Mouse (Mus musculus) liver, postnatal 0 days (tissue): ENCODE measurements around the gene Itln1. TPM values are rescaled to one million over a fixed set of nuclear protein-coding genes. Genes with fewer than 3 reads are reported as not detected.

Source experiments
- ATAC-seq: fragments of 200-750 bp; cut with Nextera tagmentation; 2 replicates; pipeline ENCODE4 v1.8.0; 2017; ENCODE audit warnings: mild to moderate bottlenecking, moderate library complexity
- DNase-seq: peaks from one replicate; pipeline ENCODE4 v3.0.0-alpha.2; 2016
- H3K27ac ChIP-seq: fragments of 300-500 bp; sonication (generic); 2 replicates; pipeline ENCODE4 v1.5.1; 2014; ENCODE audit warnings: antibody characterized with exemption, moderate library complexity, mild to moderate bottlenecking, low read depth
- H3K27me3 ChIP-seq: fragments of 300-500 bp; sonication (generic); 2 replicates; pipeline ENCODE4 v1.6.1; 2014; ENCODE audit warnings: low read length, control low read depth, mixed read lengths; ENCODE audit not compliant: insufficient read depth
- H3K36me3 ChIP-seq: fragments of 300-500 bp; sonication (generic); replicated peaks from 2 replicates; pipeline ENCODE4 v1.6.1; 2014; ENCODE audit warnings: mild to moderate bottlenecking, control low read depth, low read length, moderate library complexity, mixed read lengths; ENCODE audit not compliant: insufficient read depth
- H3K4me1 ChIP-seq: fragments of 300-500 bp; sonication (generic); 2 replicates; pipeline ENCODE4 v1.6.1; 2014; ENCODE audit warnings: antibody characterized with exemption, mild to moderate bottlenecking, control low read depth; ENCODE audit not compliant: insufficient read depth
- H3K4me2 ChIP-seq: fragments of 300-500 bp; sonication (generic); 2 replicates; pipeline ENCODE4 v1.6.1; 2014; ENCODE audit warnings: low read depth, mild to moderate bottlenecking, low read length, moderate library complexity, mixed read lengths
- H3K4me3 ChIP-seq: fragments of 300-500 bp; sonication (generic); 2 replicates; pipeline ENCODE4 v1.5.1; 2014; ENCODE audit warnings: low read depth, low read length
- H3K9ac ChIP-seq: fragments of 300-500 bp; sonication (generic); replicated peaks from 2 replicates; pipeline ENCODE4 v1.6.1; 2014; ENCODE audit warnings: mild to moderate bottlenecking, moderate library complexity
- H3K9me3 ChIP-seq: fragments of 300-500 bp; sonication (generic); 2 replicates; pipeline ENCODE4 v1.6.1; 2016; ENCODE audit warnings: mild to moderate bottlenecking, control low read depth, low read length, mixed read lengths
- CTCF ChIP-seq: sonication (generic); IDR thresholded peaks from 2 replicates; pipeline ENCODE4 v1.5.1; 2016; ENCODE audit warnings: antibody characterized with exemption, low read depth
- EP300 ChIP-seq: IDR thresholded peaks from 2 replicates; pipeline ENCODE4 v1.6.1; 2016; ENCODE audit warnings: antibody characterized with exemption, low read depth, mild to moderate bottlenecking
- WGBS: fragments of 180-500 bp; shearing (Covaris S2); extraction: QIAGEN DNeasy Blood & Tissue Kit; methylation state at CpG from one replicate; pipeline ENCODE4 v1.1.7; 2014; ENCODE audit not compliant: insufficient replicate concordance; 5-methylcytosine and 5-hydroxymethylcytosine counted together
- polyA plus RNA-seq: library from polyadenylated mRNA; unstranded; fragments of >200 nt; fragmentation: Nextera tagmentation; extraction: Ambion mirVana; gene quantifications from 2 replicates; pipeline ENCODE4 v1.2.1, GENCODE M21; 2015

The Itln1 gene
- polyA plus RNA-seq = not detected in 2 replicates

GRCm38 (mm10) chr1:171535194-171535593 lies at the start of gene Itln1:
Gene Itln1, minus strand, starts transcription at chr1:171535294.
- Histone ChIP-seq H3K27me3 (no peaks in the 10 kb centered on the region), H3K4me2 (no peak within 1 kb of the TSS), H3K36me3 (no peaks in the 10 kb centered on the region), H3K27ac (no peak within 1 kb of the TSS), H3K4me3 (no peak within 1 kb of the TSS), H3K4me1 (no peaks in the 10 kb centered on the region), H3K9me3 (no peaks in the 10 kb centered on the region), H3K9ac (no peak within 1 kb of the TSS)
- 68% methylated on average over 1 of the region's 1 CpGs for WGBS
- ATAC-seq = no peak
- DNase-seq = no peak
- TF ChIP-seq EP300 (no peak), CTCF (no peak)

- Histone ChIP-seq H3K9ac (no peak overlapping the region), H3K4me1 (no peaks in the 10 kb centered on the region), H3K4me2 (no peak overlapping the region), H3K4me3 (no peak overlapping the region), H3K27ac (no peak overlapping the region), H3K27me3 (no peaks in the 10 kb centered on the region), H3K9me3 (no peaks in the 10 kb centered on the region), H3K36me3 (no peaks in the 10 kb centered on the region)
- whole genome bisulfite sequencing = 50% methylated on average over 2 of the region's 2 CpGs
- TF ChIP-seq EP300 (peak; percentile 63; the same call in 1 of the 2 replicates), CTCF (no peak)
- DNase-seq (no peak), ATAC-seq (peak; percentile 70)
Measured at GRCm38 (mm10) chr1:171584584-171584983, 49.5 kb upstream of the Itln1 start.

- no peak for ATAC-seq
- TF ChIP-seq CTCF = no peak
- no peak for TF ChIP-seq EP300
- H3K9me3 ChIP-seq = no peaks in the 10 kb centered on the region
- no peak for DNase-seq
- WGBS = 61% methylated on average over 7 of the region's 7 CpGs
- no peaks in the 10 kb centered on the region for H3K4me1 ChIP-seq
- H3K4me2 ChIP-seq = no peak overlapping the region
- H3K27me3 ChIP-seq = no peaks in the 10 kb centered on the region
- H3K4me3 ChIP-seq = no peak overlapping the region
- H3K27ac ChIP-seq = no peak overlapping the region
- H3K36me3 ChIP-seq = no peaks in the 10 kb centered on the region
- no peak overlapping the region for H3K9ac ChIP-seq
Measured at GRCm38 (mm10) chr1:171577168-171577567, 42.1 kb upstream of the Itln1 start.

GRCm38 (mm10) chr1:171568436-171568835 lies 33.3 kb upstream of the Itln1 start:
- H3K4me2 ChIP-seq = no peak overlapping the region
- no peak overlapping the region for H3K4me3 ChIP-seq
- TF ChIP-seq EP300 = no peak
- TF ChIP-seq CTCF = no peak
- H3K36me3 ChIP-seq = no peaks in the 10 kb centered on the region
- WGBS = 61% methylated on average over 2 of the region's 2 CpGs
- H3K9me3 ChIP-seq = no peaks in the 10 kb centered on the region
- ATAC-seq = no peak
- no peak overlapping the region for H3K9ac ChIP-seq
- DNase-seq = no peak
- no peak overlapping the region for H3K27ac ChIP-seq
- no peaks in the 10 kb centered on the region for H3K4me1 ChIP-seq
- no peaks in the 10 kb centered on the region for H3K27me3 ChIP-seq

GRCm38 (mm10) chr1:171566777-171567176 lies 31.7 kb upstream of the Itln1 start:
- whole genome bisulfite sequencing = 18% methylated on average over 8 of the region's 8 CpGs
- H3K36me3 ChIP-seq = no peaks in the 10 kb centered on the region
- H3K4me3 ChIP-seq = no peak overlapping the region
- peak overlapping the region; percentile 56; the same call in 1 of the 2 replicates for H3K27ac ChIP-seq
- H3K4me1 ChIP-seq = 0 out of 2 replicates have a peak, but pooled peaks cover 2% of the 10 kb centered on the region
- no peak for ATAC-seq
- TF ChIP-seq CTCF (peak; percentile 82), EP300 (no peak)
- DNase-seq = peak; percentile 66
- no peak overlapping the region for H3K9ac ChIP-seq
- H3K27me3 ChIP-seq = no peaks in the 10 kb centered on the region
- no peaks in the 10 kb centered on the region for H3K9me3 ChIP-seq
- no peak overlapping the region for H3K4me2 ChIP-seq

GRCm38 (mm10) chr1:171565888-171566287 lies 30.8 kb upstream of the Itln1 start:
- TF ChIP-seq CTCF (no peak), EP300 (no peak)
- Histone ChIP-seq H3K4me1 (peaks cover 2% of the 10 kb centered on the region; the same call in 1 of the 2 replicates), H3K4me2 (no peak overlapping the region), H3K36me3 (no peaks in the 10 kb centered on the region), H3K27ac (peak overlapping the region; percentile 56; the same call in 1 of the 2 replicates), H3K27me3 (no peaks in the 10 kb centered on the region), H3K9me3 (no peaks in the 10 kb centered on the region), H3K4me3 (no peak overlapping the region), H3K9ac (no peak overlapping the region)
- WGBS = 17% methylated on average over 4 of the region's 4 CpGs
- peak; percentile 90 for ATAC-seq
- peak; percentile 29 for DNase-seq
